In the genomic region with DNA sequence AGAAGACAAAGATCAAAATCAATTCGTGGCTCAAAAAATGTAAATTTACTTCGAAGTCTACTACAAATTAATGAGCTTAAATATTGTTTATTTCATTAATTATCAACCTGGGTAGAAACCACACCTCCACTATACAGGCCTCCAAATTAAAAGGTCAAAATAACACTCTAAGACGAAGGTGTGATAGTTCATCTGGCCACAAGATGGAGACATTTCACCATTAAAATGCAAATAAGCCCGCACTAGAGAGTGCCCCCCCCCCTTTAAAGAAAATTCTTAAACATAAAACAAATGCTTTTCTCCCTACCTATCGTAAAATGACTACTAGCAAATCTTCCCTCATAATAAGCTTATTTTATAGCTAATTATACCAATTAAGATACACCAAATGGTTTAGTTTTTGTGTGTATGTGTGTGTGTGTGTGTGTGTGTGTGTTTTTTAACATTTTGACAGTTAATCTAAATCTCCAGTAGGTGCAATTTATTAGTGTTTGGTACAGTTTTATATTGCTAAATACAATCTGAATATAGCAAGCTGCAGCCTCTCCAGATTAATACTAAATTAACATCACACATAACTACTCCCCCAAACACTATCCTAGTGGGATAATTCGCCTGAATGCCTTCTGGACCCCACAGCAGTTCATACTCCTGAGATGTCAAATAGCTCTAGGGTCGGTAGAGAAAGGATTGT, we compare ENCODE assay signal across 9 mouse cellular contexts. TPM values are rescaled to one million over a fixed set of nuclear protein-coding genes. Genes with fewer than 3 reads are reported as not detected.
A peak's percentile ranks its signal among the peaks of the same experiment; 100 is the strongest.
DNase-seq lines count a peak whose midpoint lies in the region; ATAC-seq lines count a peak whose summit lies in the region.
"Had no signal": no experiment of that assay in that cellular context is flagged by ENCODE, and none has a peak within 500 bp of the region (broad histone marks: within the 10 kb centered on the region; RNA-seq: fewer than 3 reads in every experiment).

No protein-coding gene starts in this region.

- no peaks in the 10 kb centered on the region for H3K36me3 ChIP-seq in hindbrain, embryonic 15.5 days
- H3K36me3 ChIP-seq in midbrain, embryonic 14.5 days (ENCODE audit: control insufficient read depth, insufficient read depth, low read length): no peaks in the 10 kb centered on the region
- H3K36me3 ChIP-seq: heart, embryonic 15.5 days had no signal

- no peak overlapping the region for H3K27ac ChIP-seq in hindbrain, embryonic 15.5 days (replicated peaks)
- H3K27ac ChIP-seq in midbrain, embryonic 14.5 days (replicated peaks; ENCODE audit: low read depth, low read length): no peak overlapping the region
- H3K27ac ChIP-seq: heart, embryonic 15.5 days had no signal

- H3K4me2 ChIP-seq in hindbrain, embryonic 15.5 days: no peak overlapping the region
- no peak overlapping the region for H3K4me2 ChIP-seq in midbrain, embryonic 14.5 days (ENCODE audit: low read length)
- H3K4me2 ChIP-seq: heart, embryonic 15.5 days had no signal

- H3K9ac ChIP-seq in hindbrain, embryonic 15.5 days: no peak overlapping the region
- no peak overlapping the region for H3K9ac ChIP-seq in midbrain, embryonic 14.5 days (replicated peaks; ENCODE audit: low read length)
- H3K9ac ChIP-seq: heart, embryonic 15.5 days had no signal

- intact Hi-C loops in left cerebral cortex, postnatal 4 days (cut with DNase I): loop anchor here (1.0 kb wide), 1 partner anchor 60 kb away; no protein-coding TSS in a partner anchor

- no peak overlapping the region for H3K4me3 ChIP-seq in hindbrain, embryonic 15.5 days
- H3K4me3 ChIP-seq in midbrain, embryonic 14.5 days (replicated peaks; ENCODE audit: low read depth, low read length): no peak overlapping the region
- H3K4me3 ChIP-seq: heart, embryonic 15.5 days had no signal

- no peaks in the 10 kb centered on the region for H3K4me1 ChIP-seq in hindbrain, embryonic 15.5 days (replicated peaks)
- no peaks in the 10 kb centered on the region for H3K4me1 ChIP-seq in midbrain, embryonic 14.5 days (ENCODE audit: control insufficient read depth, insufficient read depth, low read length)
- H3K4me1 ChIP-seq: heart, embryonic 15.5 days had no signal

- peak; percentile 2 to 35 for DNase-seq in heart, adult 18-20 months
- DNase-seq in heart, adult 11 months: no peak
- DNase-seq in CD4-positive helper T cell, adult 2 months (ENCODE audit: low read depth, low spot score): peak; percentile 37
- peak; percentile 13 for DNase-seq in c-Kit-positive CD71-positive TER-119-negative erythroid progenitor cells, embryonic 14.5 days (ENCODE audit: low read depth)
- peak; percentile 84 for DNase-seq in midbrain, embryonic 14.5 days
- DNase-seq in adrenal gland, adult 8-10 months: no peak
- DNase-seq in left cerebral cortex, postnatal 4 days: no peak

- 26% methylated on average over 7 of the region's 7 CpGs for WGBS in hindbrain, embryonic 15.5 days
- WGBS in midbrain, embryonic 14.5 days: 20% methylated on average over 7 of the region's 7 CpGs

- H3K9me3 ChIP-seq in hindbrain, embryonic 15.5 days: no peaks in the 10 kb centered on the region
- H3K9me3 ChIP-seq in midbrain, embryonic 14.5 days (ENCODE audit: control insufficient read depth, low read length): no peaks in the 10 kb centered on the region
- H3K9me3 ChIP-seq: heart, embryonic 15.5 days had no signal

- peak; percentile 75; the same call in 1 of the 2 replicates for ATAC-seq in hindbrain, embryonic 15.5 days (ENCODE audit: low FRiP score, low read depth)
- peak; percentile 83 for ATAC-seq in midbrain, embryonic 14.5 days (ENCODE audit: low FRiP score, low TSS enrichment)

- H3K27me3 ChIP-seq in hindbrain, embryonic 15.5 days: no peaks in the 10 kb centered on the region
- no peaks in the 10 kb centered on the region for H3K27me3 ChIP-seq in midbrain, embryonic 14.5 days (ENCODE audit: control insufficient read depth, insufficient read depth, low read length)
- H3K27me3 ChIP-seq: heart, embryonic 15.5 days had no signal

RNA-seq across cellular contexts. Expression of gene Plscr5, which starts 45.0 kb away (rescaled TPM):
- not detected for total RNA-seq in heart, adult 18-20 months (2021)
- polyA plus RNA-seq in hindbrain, embryonic 15.5 days (2015; fragmentation: Nextera tagmentation; extraction: Ambion mirVana): 0.21 and 0.39 TPM in 2 replicates
- 0.36 and 0.47 TPM in 2 replicates for polyA plus RNA-seq in midbrain, embryonic 14.5 days (2014; fragmentation: Nextera tagmentation; extraction: Ambion mirVana)
- not detected for total RNA-seq in adrenal gland, adult 8-10 months (2022)
- total RNA-seq in left cerebral cortex, postnatal 4 days (2021): under 1 TPM in 1 of 2 experiments, not detected in 1; 0.50 TPM
- polyA plus RNA-seq: heart, embryonic 15.5 days had no signal

Comparison
In these comparisons a context has a peak if more than half of its experiments do, and no peak if none do; other contexts are left out.
1. DNase-seq: peak in heart, adult 18-20 months (2 of 2), CD4-positive helper T cell, adult 2 months (single experiment), c-Kit-positive CD71-positive TER-119-negative erythroid progenitor cells, embryonic 14.5 days (single experiment) and midbrain, embryonic 14.5 days (single experiment); none in heart, adult 11 months (single experiment), adrenal gland, adult 8-10 months (single experiment) and left cerebral cortex, postnatal 4 days (single experiment).